Mouse (Mus musculus) liver, postnatal 0 days (tissue): ENCODE results near the gene Tmtc1.

Source experiments
- CTCF ChIP-seq: sonication (generic); IDR thresholded peaks from 2 replicates; pipeline ENCODE4 v1.5.1; 2016; ENCODE audit warnings: antibody characterized with exemption, low read depth
- EP300 ChIP-seq: IDR thresholded peaks from 2 replicates; pipeline ENCODE4 v1.6.1; 2016; ENCODE audit warnings: antibody characterized with exemption, low read depth, mild to moderate bottlenecking

DNA sequence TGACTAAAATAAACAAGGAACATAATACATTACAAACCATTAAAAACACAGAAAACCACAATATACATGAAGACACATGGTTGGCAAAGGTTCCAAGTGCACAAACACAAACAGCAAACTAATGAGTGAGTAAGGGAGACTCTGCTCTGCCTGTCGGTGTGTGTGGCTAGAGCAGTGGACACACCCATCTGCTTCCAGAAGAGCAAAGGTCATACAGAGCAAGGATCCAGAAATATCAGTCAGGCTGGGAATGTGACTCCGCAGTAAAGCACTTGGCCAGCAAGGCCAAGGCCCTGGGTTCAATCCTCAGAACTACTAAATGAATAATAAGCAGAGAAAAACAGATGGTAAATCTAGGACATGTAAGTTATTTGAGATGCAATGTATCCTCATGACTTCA is 27.6 kb downstream of the Tmtc1 start:
- no peak for TF ChIP-seq CTCF
- no peak for TF ChIP-seq EP300
